Comparison of ENCODE assay signal across 27 mouse cellular contexts in genomic region chrX:145545060-145545459, GRCm38 (mm10).
"Had no signal": no experiment of that assay in that cellular context is flagged by ENCODE, and none has a peak within 500 bp of the region (broad histone marks: within the 10 kb centered on the region; RNA-seq: fewer than 3 reads in every experiment).

No protein-coding gene starts in this region.

- H3K27ac ChIP-seq: embryonic facial prominence, embryonic 10.5 days; embryonic facial prominence, embryonic 12.5 days; embryonic facial prominence, embryonic 13.5 days; embryonic facial prominence, embryonic 15.5 days; forebrain, embryonic 10.5 days; forebrain, embryonic 15.5 days; gastrocnemius, adult 2 months; heart, adult 2 months; heart, embryonic 10.5 days had no signal

- DNase-seq: cerebellum, adult 9-11 months; cerebellum, postnatal 10 days; cerebellum, postnatal 14 days; cerebellum, postnatal 25 days; cerebellum, postnatal 36 days; embryo, embryonic 11 days; forebrain, postnatal 0 days; gastrocnemius, adult 2 months; gastrocnemius, postnatal 10 days; gastrocnemius, postnatal 14 days; gastrocnemius, postnatal 25 days; gastrocnemius, postnatal 36 days; heart, adult 11 months; heart, adult 18-20 months; heart, adult 2 months had no signal

- H3K36me3 ChIP-seq: embryonic facial prominence, embryonic 10.5 days; embryonic facial prominence, embryonic 12.5 days; embryonic facial prominence, embryonic 13.5 days; embryonic facial prominence, embryonic 15.5 days; forebrain, embryonic 10.5 days; forebrain, embryonic 12.5 days; forebrain, embryonic 15.5 days; heart, embryonic 10.5 days had no signal

- H3K27me3 ChIP-seq: embryonic facial prominence, embryonic 12.5 days; forebrain, embryonic 13.5 days; forebrain, embryonic 15.5 days had no signal

- H3K4me1 ChIP-seq: embryonic facial prominence, embryonic 10.5 days; embryonic facial prominence, embryonic 12.5 days; embryonic facial prominence, embryonic 13.5 days; embryonic facial prominence, embryonic 15.5 days; heart, embryonic 10.5 days had no signal

- H3K4me3 ChIP-seq: embryonic facial prominence, embryonic 10.5 days; embryonic facial prominence, embryonic 12.5 days; embryonic facial prominence, embryonic 13.5 days; embryonic facial prominence, embryonic 15.5 days; erythroblast, embryonic 14.5 days; forebrain, embryonic 10.5 days; forebrain, embryonic 12.5 days; forebrain, embryonic 13.5 days; forebrain, embryonic 15.5 days; gastrocnemius, adult 2 months; heart, adult 2 months; heart, embryonic 10.5 days had no signal

- H3K9ac ChIP-seq: embryonic facial prominence, embryonic 12.5 days; embryonic facial prominence, embryonic 13.5 days; embryonic facial prominence, embryonic 15.5 days; forebrain, embryonic 12.5 days; forebrain, embryonic 13.5 days; forebrain, embryonic 15.5 days; forebrain, postnatal 0 days had no signal

- H3K9me3 ChIP-seq: embryonic facial prominence, embryonic 10.5 days; embryonic facial prominence, embryonic 12.5 days; embryonic facial prominence, embryonic 13.5 days; embryonic facial prominence, embryonic 15.5 days; forebrain, embryonic 10.5 days; forebrain, embryonic 12.5 days; forebrain, embryonic 13.5 days; forebrain, embryonic 15.5 days; heart, embryonic 10.5 days had no signal

- ATAC-seq: forebrain, embryonic 14.5 days; forebrain, embryonic 15.5 days; forebrain, embryonic 16.5 days; forebrain, postnatal 0 days had no signal

- H3K4me2 ChIP-seq: embryonic facial prominence, embryonic 12.5 days; embryonic facial prominence, embryonic 13.5 days; embryonic facial prominence, embryonic 15.5 days; forebrain, embryonic 12.5 days; forebrain, embryonic 13.5 days; forebrain, embryonic 15.5 days had no signal
